ENCODE assay signal across 9 mouse cellular contexts in genomic region chr12:80103521-80103973, GRCm38 (mm10). TPM values are rescaled to one million over a fixed set of nuclear protein-coding genes. Genes with fewer than 3 reads are reported as not detected.
A peak's percentile ranks its signal among the peaks of the same experiment; 100 is the strongest.
DNase-seq lines count a peak whose midpoint lies in the region; ATAC-seq lines count a peak whose summit lies in the region.
"Had no signal": no experiment of that assay in that cellular context is flagged by ENCODE, and none has a peak within 500 bp of the region (broad histone marks: within the 10 kb centered on the region; RNA-seq: fewer than 3 reads in every experiment).

No protein-coding gene starts in this region.

- DNase-seq in adrenal gland, adult 2 months, result peak; percentile 31
- no peak for DNase-seq in adrenal gland, postnatal 14 days
- peak; percentile 58 for DNase-seq in lung, postnatal 14 days
- no peak for DNase-seq in left cerebral cortex, adult 9 months (ENCODE audit: low spot score in 2 of 2)
- no peak for DNase-seq in adrenal gland, postnatal 10 days
- DNase-seq: cerebellum, adult 11 months had no signal

- no peaks in the 10 kb centered on the region for H3K9me3 ChIP-seq in intestine, embryonic 15.5 days
- H3K9me3 ChIP-seq in limb, embryonic 12.5 days, result no peaks in the 10 kb centered on the region

- H3K27ac ChIP-seq in intestine, embryonic 15.5 days, result peak overlapping the region; percentile 79
- 0 out of 2 replicates have a peak overlapping the region, but pooled peaks have one; percentile 29 for H3K27ac ChIP-seq in limb, embryonic 12.5 days

- peaks cover 4% of the 10 kb centered on the region; the same call in 1 of the 2 replicates for H3K4me1 ChIP-seq in intestine, embryonic 15.5 days (replicated peaks)
- peaks cover 17% of the 10 kb centered on the region; the same call in 1 of the 2 replicates for H3K4me1 ChIP-seq in limb, embryonic 12.5 days (replicated peaks)

- peak; percentile 94 for ATAC-seq in intestine, embryonic 15.5 days
- no peak for ATAC-seq in limb, embryonic 12.5 days (ENCODE audit: insufficient number of reproducible peaks, insufficient read depth, low FRiP score, low TSS enrichment, low read depth)
- no peak for ATAC-seq in cerebellum, adult (ENCODE audit: insufficient number of reproducible peaks, low FRiP score, low TSS enrichment)

- WGBS in intestine, embryonic 15.5 days, result 21% methylated on average over 5 of the region's 5 CpGs
- 36% methylated on average over 5 of the region's 5 CpGs for WGBS in limb, embryonic 12.5 days

- H3K4me3 ChIP-seq in intestine, embryonic 15.5 days (replicated peaks), result peak overlapping the region; percentile 10
- H3K4me3 ChIP-seq in limb, embryonic 12.5 days (replicated peaks), result no peak overlapping the region

- H3K36me3 ChIP-seq in intestine, embryonic 15.5 days, result 0 out of 2 replicates have a peak, but pooled peaks cover 5% of the 10 kb centered on the region
- H3K36me3 ChIP-seq in limb, embryonic 12.5 days, result peaks cover 17% of the 10 kb centered on the region

- peak overlapping the region; percentile 28 for H3K4me2 ChIP-seq in intestine, embryonic 15.5 days (replicated peaks)
- H3K4me2 ChIP-seq in limb, embryonic 12.5 days, result no peak overlapping the region

- no peaks in the 10 kb centered on the region for H3K27me3 ChIP-seq in intestine, embryonic 15.5 days (replicated peaks)
- H3K27me3 ChIP-seq in limb, embryonic 12.5 days, result no peaks in the 10 kb centered on the region

- H3K9ac ChIP-seq in intestine, embryonic 15.5 days, result peak overlapping the region; percentile 12; the same call in 1 of the 2 replicates
- H3K9ac ChIP-seq in limb, embryonic 12.5 days (replicated peaks), result no peak overlapping the region

RNA-seq across cellular contexts. Expression of gene Zfp36l1, which starts 9.3 kb away (rescaled TPM):
- total RNA-seq in adrenal gland, adult 2 months (2021), result 100 to 1,000 TPM; 191 to 215 TPM
- polyA plus RNA-seq in adrenal gland, adult 2 months (2012; rRNA removed), result 458 and 470 TPM in 2 replicates
- 197 and 204 TPM in 2 replicates for total RNA-seq in adrenal gland, postnatal 14 days (2021)
- polyA plus RNA-seq in intestine, embryonic 15.5 days (2015; fragmentation: Nextera tagmentation; extraction: Ambion mirVana), result 95.8 and 107 TPM in 2 replicates
- 80.7 and 89.8 TPM in 2 replicates for polyA plus RNA-seq in limb, embryonic 12.5 days (2016; fragmentation: Nextera tagmentation; extraction: Ambion mirVana)
- 100 to 1,000 TPM; 190 to 228 TPM for total RNA-seq in adrenal gland, postnatal 10 days (2021)

Comparison
In these comparisons a context has a peak if more than half of its experiments do, and no peak if none do; other contexts are left out.
1. DNase-seq: peak in adrenal gland, adult 2 months (single experiment) and lung, postnatal 14 days (single experiment); none in adrenal gland, postnatal 14 days (single experiment), left cerebral cortex, adult 9 months (0 of 2) and adrenal gland, postnatal 10 days (single experiment).